Mouse (Mus musculus): ENCODE measurements around the gene Rbfox3. TPM values are rescaled to one million over a fixed set of nuclear protein-coding genes. Genes with fewer than 3 reads are reported as not detected.

Rbfox3 gene
- polyA plus RNA-seq, 1 experiment from 2014 or later, result 1.6 TPM

DNA sequence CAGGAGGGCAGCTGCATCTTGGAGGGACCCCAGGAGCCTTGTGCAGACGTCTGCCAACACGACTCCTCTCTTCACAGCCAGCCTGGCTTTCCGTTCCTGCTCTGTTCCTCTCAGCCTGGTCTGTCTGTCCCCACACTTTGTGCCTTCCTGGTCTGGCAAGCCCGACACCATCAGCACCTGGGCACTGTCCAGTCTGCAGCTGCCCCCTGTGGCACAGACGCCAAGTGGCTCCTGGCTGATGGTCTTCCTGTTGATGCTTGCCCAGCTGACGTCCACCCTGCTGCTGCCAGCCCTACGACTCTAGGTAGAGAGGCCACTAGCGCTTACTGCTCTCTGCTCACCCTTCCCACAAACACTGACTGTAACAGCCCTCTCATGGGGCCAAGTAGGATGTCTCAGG, 365.1 kb downstream of the Rbfox3 start:
- no peak overlapping the region for H3K9ac ChIP-seq
- H3K9me3 ChIP-seq, result no peaks in the 10 kb centered on the region
- H3K4me3 ChIP-seq (replicated peaks), result no peak overlapping the region
- WGBS, result 66% methylated on average over 8 of the region's 8 CpGs
- no peak overlapping the region for H3K27ac ChIP-seq
- peaks cover 2% of the 10 kb centered on the region; the same call in 1 of the 2 replicates for H3K4me1 ChIP-seq
- H3K27me3 ChIP-seq (replicated peaks), result 0 out of 2 replicates have a peak, but pooled peaks cover 2% of the 10 kb centered on the region
- no peak for ATAC-seq (ENCODE audit: insufficient read depth, low FRiP score, low read depth)
- H3K36me3 ChIP-seq, result no peaks in the 10 kb centered on the region
- H3K4me2 ChIP-seq, result no peak overlapping the region

- H3K4me1 ChIP-seq, result no peaks in the 10 kb centered on the region
- ATAC-seq (ENCODE audit: insufficient read depth, low FRiP score, low read depth), result no peak
- H3K9ac ChIP-seq, result no peak overlapping the region
- no peak overlapping the region for H3K4me2 ChIP-seq
- 15% methylated on average over 4 of the region's 4 CpGs for WGBS
- H3K27ac ChIP-seq, result no peak overlapping the region
- 0 out of 2 replicates have a peak, but pooled peaks cover 2% of the 10 kb centered on the region for H3K27me3 ChIP-seq (replicated peaks)
- no peaks in the 10 kb centered on the region for H3K9me3 ChIP-seq
- H3K4me3 ChIP-seq (replicated peaks), result no peak overlapping the region
- H3K36me3 ChIP-seq, result no peaks in the 10 kb centered on the region
These were observed 365.7 kb downstream of the Rbfox3 start for GRCm38 (mm10) chr11:118545690-118546089.

DNA sequence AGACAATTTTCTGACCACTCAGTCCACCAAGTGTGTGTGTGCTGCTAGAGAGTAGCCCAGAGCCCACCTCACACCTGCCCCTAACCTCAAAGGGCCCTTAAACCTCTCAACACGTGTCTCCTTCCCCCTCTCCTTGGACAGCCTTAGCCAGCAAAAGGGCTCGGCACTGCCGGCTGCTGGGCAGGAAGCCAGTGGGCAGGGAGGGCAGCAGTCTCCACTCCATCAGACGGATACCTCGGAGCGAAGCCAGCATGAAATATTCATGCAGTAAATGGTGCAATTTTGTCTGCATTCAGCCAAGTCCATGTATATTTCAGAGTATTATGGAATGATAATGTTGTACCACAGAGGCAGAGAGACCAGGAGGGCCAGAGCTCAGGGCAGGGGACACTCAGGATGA, 366.8 kb downstream of the Rbfox3 start:
- no peak for ATAC-seq (ENCODE audit: insufficient read depth, low FRiP score, low read depth)
- no peaks in the 10 kb centered on the region for H3K9me3 ChIP-seq
- H3K4me1 ChIP-seq, result no peaks in the 10 kb centered on the region
- no peak overlapping the region for H3K4me2 ChIP-seq
- H3K9ac ChIP-seq, result no peak overlapping the region
- no peak overlapping the region for H3K4me3 ChIP-seq (replicated peaks)
- no peak overlapping the region for H3K27ac ChIP-seq
- H3K36me3 ChIP-seq, result no peaks in the 10 kb centered on the region
- 0 out of 2 replicates have a peak, but pooled peaks cover 2% of the 10 kb centered on the region for H3K27me3 ChIP-seq (replicated peaks)
- WGBS, result 69% methylated on average over 6 of the region's 6 CpGs

DNA sequence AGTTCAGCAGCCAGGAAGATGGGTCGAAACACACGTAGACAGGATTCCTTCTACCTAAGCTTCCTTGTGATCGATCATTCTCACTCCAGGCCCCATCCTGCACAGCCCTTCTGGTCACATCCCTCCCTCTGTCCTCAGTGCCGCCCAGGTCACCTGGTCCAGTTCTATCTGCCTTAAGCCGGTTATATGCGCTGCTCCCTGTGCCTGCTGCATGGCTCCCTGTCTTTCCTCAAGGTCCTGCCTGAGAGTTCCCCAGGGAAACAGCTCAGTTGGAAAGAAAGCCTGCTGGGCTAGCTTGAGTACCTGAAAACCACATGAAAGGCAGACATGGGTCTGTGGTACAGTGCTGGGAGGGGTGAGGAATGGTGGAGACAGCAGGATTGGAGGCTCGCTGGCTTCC, 368.5 kb downstream of the Rbfox3 start:
- Histone ChIP-seq H3K4me2 (no peak overlapping the region), H3K27ac (no peak overlapping the region), H3K9ac (no peak overlapping the region), H3K27me3 (replicated peaks) (0 out of 2 replicates have a peak, but pooled peaks cover 2% of the 10 kb centered on the region), H3K36me3 (no peaks in the 10 kb centered on the region), H3K9me3 (no peaks in the 10 kb centered on the region), H3K4me1 (no peaks in the 10 kb centered on the region), H3K4me3 (replicated peaks) (no peak overlapping the region)
- ATAC-seq (ENCODE audit: insufficient read depth, low FRiP score, low read depth), result no peak
- 70% methylated on average over 7 of the region's 7 CpGs for WGBS

- no peak overlapping the region for H3K4me2 ChIP-seq
- H3K4me3 ChIP-seq (replicated peaks), result no peak overlapping the region
- no peak for ATAC-seq (ENCODE audit: insufficient read depth, low FRiP score, low read depth)
- H3K9me3 ChIP-seq, result no peaks in the 10 kb centered on the region
- 0 out of 2 replicates have a peak, but pooled peaks cover 2% of the 10 kb centered on the region for H3K27me3 ChIP-seq (replicated peaks)
- H3K4me1 ChIP-seq, result no peaks in the 10 kb centered on the region
- H3K9ac ChIP-seq, result no peak overlapping the region
- H3K27ac ChIP-seq, result no peak overlapping the region
- WGBS, result 43% methylated on average over 12 of the region's 12 CpGs
- H3K36me3 ChIP-seq, result no peaks in the 10 kb centered on the region
These were observed 370.9 kb downstream of the Rbfox3 start for GRCm38 (mm10) chr11:118540411-118541026.

- no peak overlapping the region for H3K9ac ChIP-seq
- 83% methylated on average over 11 of the region's 11 CpGs for WGBS
- no peaks in the 10 kb centered on the region for H3K36me3 ChIP-seq
- H3K27ac ChIP-seq, result no peak overlapping the region
- ATAC-seq (ENCODE audit: insufficient read depth, low FRiP score, low read depth), result no peak
- H3K4me2 ChIP-seq, result no peak overlapping the region
- 0 out of 2 replicates have a peak, but pooled peaks cover 3% of the 10 kb centered on the region for H3K4me1 ChIP-seq
- no peaks in the 10 kb centered on the region for H3K9me3 ChIP-seq
- 0 out of 2 replicates have a peak, but pooled peaks cover 2% of the 10 kb centered on the region for H3K27me3 ChIP-seq (replicated peaks)
- H3K4me3 ChIP-seq (replicated peaks), result no peak overlapping the region
These were observed 373.4 kb downstream of the Rbfox3 start for GRCm38 (mm10) chr11:118538008-118538407.

- 34% methylated on average over 18 of the region's 18 CpGs for WGBS
- Histone ChIP-seq H3K4me1 (0 out of 2 replicates have a peak, but pooled peaks cover 3% of the 10 kb centered on the region), H3K27ac (no peak overlapping the region)
These were observed 376.9 kb downstream of the Rbfox3 start for GRCm38 (mm10) chr11:118534382-118535092.

DNA sequence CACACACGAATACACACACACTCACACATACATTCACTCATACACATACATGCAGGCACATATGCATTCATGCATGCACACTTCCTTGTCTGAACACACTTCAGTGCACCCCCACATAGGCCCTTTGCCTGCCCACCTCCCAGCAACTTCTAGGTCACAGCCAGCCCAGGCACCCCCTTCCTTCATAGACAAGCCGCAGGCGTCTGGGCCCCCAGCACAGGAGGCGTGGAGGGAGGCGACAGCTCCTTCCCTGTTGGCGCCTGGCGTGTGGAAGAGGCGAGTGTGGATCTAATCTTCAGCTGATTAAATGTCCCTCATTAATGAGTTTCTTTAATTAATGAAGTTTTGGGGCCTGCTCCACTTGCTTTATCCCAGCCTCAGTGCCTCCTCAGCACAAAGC, 381.1 kb downstream of the Rbfox3 start:
- Histone ChIP-seq H3K4me3 (replicated peaks) (no peak overlapping the region), H3K36me3 (no peaks in the 10 kb centered on the region), H3K27ac (no peak overlapping the region), H3K27me3 (replicated peaks) (peaks cover 2% of the 10 kb centered on the region; the same call in 1 of the 2 replicates), H3K4me1 (0 out of 2 replicates have a peak, but pooled peaks cover 3% of the 10 kb centered on the region), H3K9me3 (no peaks in the 10 kb centered on the region), H3K9ac (no peak overlapping the region), H3K4me2 (no peak overlapping the region)
- WGBS, result 78% methylated on average over 8 of the region's 8 CpGs
- ATAC-seq (ENCODE audit: insufficient read depth, low FRiP score, low read depth), result no peak

More at GRCm38 (mm10) chr11:118534382-118535092, 376.9 kb downstream of the Rbfox3 start:
- Histone ChIP-seq H3K4me2 (no peak overlapping the region), H3K36me3 (no peaks in the 10 kb centered on the region), H3K27me3 (replicated peaks) (0 out of 2 replicates have a peak, but pooled peaks cover 2% of the 10 kb centered on the region), H3K4me3 (replicated peaks) (no peak overlapping the region), H3K9me3 (no peaks in the 10 kb centered on the region), H3K9ac (no peak overlapping the region)
- ATAC-seq (ENCODE audit: insufficient read depth, low FRiP score, low read depth), result 0 out of 2 replicates have a peak, but pooled peaks have one; percentile 9

GRCm38 (mm10) chr11:118528761-118529160, 382.6 kb downstream of the Rbfox3 start:
- Histone ChIP-seq H3K27ac (no peak overlapping the region), H3K36me3 (no peaks in the 10 kb centered on the region), H3K4me2 (no peak overlapping the region), H3K4me3 (replicated peaks) (no peak overlapping the region), H3K4me1 (no peaks in the 10 kb centered on the region), H3K27me3 (replicated peaks) (peaks cover 2% of the 10 kb centered on the region; the same call in 1 of the 2 replicates), H3K9me3 (no peaks in the 10 kb centered on the region), H3K9ac (no peak overlapping the region)
- 86% methylated on average over 9 of the region's 9 CpGs for WGBS
- no peak for ATAC-seq (ENCODE audit: insufficient read depth, low FRiP score, low read depth)

DNA sequence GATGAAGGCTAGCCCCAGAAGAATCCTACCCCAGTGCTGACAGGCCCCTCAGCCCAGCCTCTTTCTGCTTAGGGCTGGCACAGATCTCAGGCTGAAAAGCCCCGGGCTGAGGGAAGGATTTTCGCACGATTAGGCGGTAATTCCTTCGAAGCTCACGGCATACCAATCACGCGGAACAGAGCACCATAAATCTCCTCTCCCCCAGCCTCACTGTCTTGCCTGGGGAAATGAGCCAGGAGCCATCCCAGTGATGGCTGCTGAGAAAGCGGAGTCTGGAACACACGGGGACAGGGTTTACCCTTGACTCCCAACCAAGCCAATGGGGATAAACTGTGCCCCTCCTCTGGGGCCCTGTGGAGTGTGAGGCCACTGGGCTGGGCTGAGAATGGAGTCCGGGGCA, 386.3 kb downstream of the Rbfox3 start:
- H3K4me3 ChIP-seq (replicated peaks), result no peak overlapping the region
- H3K9me3 ChIP-seq, result no peaks in the 10 kb centered on the region
- no peaks in the 10 kb centered on the region for H3K4me1 ChIP-seq
- H3K27ac ChIP-seq, result no peak overlapping the region
- H3K36me3 ChIP-seq, result no peaks in the 10 kb centered on the region
- no peak overlapping the region for H3K4me2 ChIP-seq
- no peaks in the 10 kb centered on the region; the same call in 1 of the 2 replicates for H3K27me3 ChIP-seq (replicated peaks)
- H3K9ac ChIP-seq, result no peak overlapping the region
- 46% methylated on average over 11 of the region's 11 CpGs for WGBS
- ATAC-seq (ENCODE audit: insufficient read depth, low FRiP score, low read depth), result no peak

GRCm38 (mm10) chr11:118523496-118524145, 387.8 kb downstream of the Rbfox3 start:
- H3K9ac ChIP-seq, result no peak overlapping the region
- no peak overlapping the region for H3K4me3 ChIP-seq (replicated peaks)
- no peak for ATAC-seq (ENCODE audit: insufficient read depth, low FRiP score, low read depth)
- no peaks in the 10 kb centered on the region for H3K4me1 ChIP-seq
- no peaks in the 10 kb centered on the region for H3K36me3 ChIP-seq
- 85% methylated on average over 4 of the region's 4 CpGs for WGBS
- H3K27me3 ChIP-seq (replicated peaks), result no peaks in the 10 kb centered on the region; the same call in 1 of the 2 replicates
- H3K4me2 ChIP-seq, result no peak overlapping the region
- H3K9me3 ChIP-seq, result no peaks in the 10 kb centered on the region
- H3K27ac ChIP-seq, result no peak overlapping the region

GRCm38 (mm10) chr11:118520932-118521331, 390.5 kb downstream of the Rbfox3 start:
- no peak overlapping the region for H3K9ac ChIP-seq
- no peak for ATAC-seq (ENCODE audit: insufficient read depth, low FRiP score, low read depth)
- no peak overlapping the region for H3K4me3 ChIP-seq (replicated peaks)
- WGBS, result 80% methylated on average over 2 of the region's 2 CpGs
- H3K36me3 ChIP-seq, result no peaks in the 10 kb centered on the region
- H3K27me3 ChIP-seq (replicated peaks), result no peaks in the 10 kb centered on the region
- H3K4me2 ChIP-seq, result no peak overlapping the region
- H3K9me3 ChIP-seq, result no peaks in the 10 kb centered on the region
- H3K4me1 ChIP-seq, result no peaks in the 10 kb centered on the region
- H3K27ac ChIP-seq, result no peak overlapping the region

Measured in stomach, embryonic 15.5 days (tissue).